Mouse (Mus musculus) heart, embryonic 11.5 days (tissue): ENCODE results near the gene 1110017D15Rik. TPM values are rescaled to one million over a fixed set of nuclear protein-coding genes. Genes with fewer than 3 reads are reported as not detected.

Experiments used
- ATAC-seq: fragments of 200-750 bp; cut with Nextera tagmentation; replicated peaks from 2 replicates; pipeline ENCODE4 v1.8.0; 2017; ENCODE audit warnings: moderate library complexity; ENCODE audit not compliant: insufficient number of reproducible peaks, low FRiP score, low TSS enrichment
- H3K27ac ChIP-seq: fragments of 300-500 bp; sonication (generic); 2 replicates; pipeline ENCODE4 v1.5.1; 2014; ENCODE audit warnings: mild to moderate bottlenecking, low read depth, low read length
- H3K27me3 ChIP-seq: fragments of 300-500 bp; sonication (generic); 2 replicates; pipeline ENCODE4 v1.6.1; 2014; ENCODE audit warnings: mild to moderate bottlenecking, low read length, mixed read lengths; ENCODE audit not compliant: control insufficient read depth, insufficient read depth
- H3K36me3 ChIP-seq: fragments of 300-500 bp; sonication (generic); 2 replicates; pipeline ENCODE4 v1.6.1; 2014; ENCODE audit warnings: mild to moderate bottlenecking, low read length, moderate library complexity, mixed read lengths; ENCODE audit not compliant: control insufficient read depth, insufficient read depth
- H3K4me1 ChIP-seq: fragments of 300-500 bp; sonication (generic); 2 replicates; pipeline ENCODE4 v1.6.1; 2014; ENCODE audit warnings: low read length; ENCODE audit not compliant: control insufficient read depth, insufficient read depth
- H3K4me2 ChIP-seq: fragments of 300-500 bp; sonication (generic); 2 replicates; pipeline ENCODE4 v1.6.1; 2014; ENCODE audit warnings: mild to moderate bottlenecking, moderate library complexity
- H3K4me3 ChIP-seq: fragments of 300-500 bp; sonication (generic); 2 replicates; pipeline ENCODE4 v1.5.1; 2014; ENCODE audit warnings: low read depth, low read length
- H3K9ac ChIP-seq: fragments of 300-500 bp; sonication (generic); 2 replicates; pipeline ENCODE4 v1.6.1; 2014; ENCODE audit warnings: mild to moderate bottlenecking, low read depth, low read length, moderate library complexity
- H3K9me3 ChIP-seq: fragments of 300-500 bp; sonication (generic); replicated peaks from 2 replicates; pipeline ENCODE4 v1.6.1; 2016; ENCODE audit warnings: low read length; ENCODE audit not compliant: control insufficient read depth
- WGBS: fragments of 180-500 bp; shearing (Covaris S2); extraction: QIAGEN DNeasy Blood & Tissue Kit; methylation state at CpG from one replicate; pipeline ENCODE4 v1.1.7; 2014; ENCODE audit not compliant: insufficient replicate concordance; 5-methylcytosine and 5-hydroxymethylcytosine counted together
- polyA plus RNA-seq: library from polyadenylated mRNA; unstranded; fragments of >200 nt; fragmentation: Nextera tagmentation; extraction: Ambion mirVana; gene quantifications from 2 replicates; pipeline ENCODE4 v1.2.1, GENCODE M21; 2014

1110017D15Rik gene
- polyA plus RNA-seq, 1 experiment from 2014 or later = not detected

- Histone ChIP-seq H3K4me1 (0 out of 2 replicates have a peak, but pooled peaks cover 5% of the 10 kb centered on the region), H3K4me3 (no peak overlapping the region), H3K27me3 (peaks cover 15% of the 10 kb centered on the region), H3K9me3 (no peaks in the 10 kb centered on the region), H3K27ac (no peak overlapping the region), H3K36me3 (no peaks in the 10 kb centered on the region), H3K4me2 (no peak overlapping the region), H3K9ac (no peak overlapping the region)
- ATAC-seq = no peak
- WGBS = 54% methylated on average over 7 of the region's 7 CpGs
Measured at GRCm38 (mm10) chr4:41523839-41524238, 6.7 kb upstream of the 1110017D15Rik start.

GRCm38 (mm10) chr4:41522788-41523187, 5.7 kb upstream of the 1110017D15Rik start:
- Histone ChIP-seq H3K9ac (no peak overlapping the region), H3K4me2 (no peak overlapping the region), H3K27ac (no peak overlapping the region), H3K27me3 (peaks cover 12% of the 10 kb centered on the region), H3K36me3 (no peaks in the 10 kb centered on the region), H3K9me3 (no peaks in the 10 kb centered on the region), H3K4me1 (no peaks in the 10 kb centered on the region), H3K4me3 (no peak overlapping the region)
- WGBS = 37% methylated on average over 5 of the region's 5 CpGs
- no peak for ATAC-seq

- 88% methylated on average over 6 of the region's 6 CpGs for WGBS
- Histone ChIP-seq H3K4me2 (no peak overlapping the region), H3K36me3 (no peaks in the 10 kb centered on the region), H3K9me3 (no peaks in the 10 kb centered on the region), H3K27me3 (peaks cover 12% of the 10 kb centered on the region), H3K4me3 (no peak overlapping the region), H3K27ac (no peak overlapping the region), H3K4me1 (no peaks in the 10 kb centered on the region), H3K9ac (no peak overlapping the region)
- no peak for ATAC-seq
Measured at GRCm38 (mm10) chr4:41522136-41522535, 5.0 kb upstream of the 1110017D15Rik start.

GRCm38 (mm10) chr4:41520641-41521040, 3.5 kb upstream of the 1110017D15Rik start:
- no peak for ATAC-seq
- Histone ChIP-seq H3K27me3 (peaks cover 8% of the 10 kb centered on the region), H3K9me3 (no peaks in the 10 kb centered on the region), H3K4me2 (no peak overlapping the region), H3K36me3 (no peaks in the 10 kb centered on the region), H3K27ac (no peak overlapping the region), H3K4me3 (no peak overlapping the region), H3K9ac (no peak overlapping the region), H3K4me1 (no peaks in the 10 kb centered on the region)
- WGBS = 31% methylated on average over 14 of the region's 14 CpGs

- Histone ChIP-seq H3K9ac (no peak overlapping the region), H3K4me1 (no peaks in the 10 kb centered on the region), H3K27me3 (peaks cover 8% of the 10 kb centered on the region), H3K9me3 (no peaks in the 10 kb centered on the region), H3K36me3 (no peaks in the 10 kb centered on the region), H3K4me2 (no peak overlapping the region), H3K4me3 (no peak overlapping the region), H3K27ac (no peak overlapping the region)
- WGBS = 86% methylated on average over 5 of the region's 5 CpGs
- ATAC-seq = no peak
Measured at GRCm38 (mm10) chr4:41519195-41519594, 2.1 kb upstream of the 1110017D15Rik start.

- no peaks in the 10 kb centered on the region for H3K36me3 ChIP-seq
- no peaks in the 10 kb centered on the region for H3K4me1 ChIP-seq
- no peaks in the 10 kb centered on the region for H3K9me3 ChIP-seq
- peaks cover 13% of the 10 kb centered on the region for H3K27me3 ChIP-seq
- ATAC-seq = no peak
- 77% methylated on average over 7 of the region's 7 CpGs for WGBS
- H3K27ac ChIP-seq = no peak overlapping the region
- no peak overlapping the region for H3K4me3 ChIP-seq
- H3K4me2 ChIP-seq = no peak overlapping the region
- H3K9ac ChIP-seq = no peak overlapping the region
Measured at GRCm38 (mm10) chr4:41518349-41518748, 1.2 kb upstream of the 1110017D15Rik start.

GRCm38 (mm10) chr4:41513714-41514113, 3.4 kb downstream of the 1110017D15Rik start:
- no peaks in the 10 kb centered on the region for H3K4me1 ChIP-seq
- ATAC-seq = no peak
- WGBS = 26% methylated on average over 8 of the region's 8 CpGs
- no peaks in the 10 kb centered on the region for H3K36me3 ChIP-seq
- no peak overlapping the region for H3K27ac ChIP-seq
- no peaks in the 10 kb centered on the region for H3K9me3 ChIP-seq
- H3K4me3 ChIP-seq = no peak overlapping the region
- H3K4me2 ChIP-seq = no peak overlapping the region
- H3K9ac ChIP-seq = no peak overlapping the region
- peaks cover 21% of the 10 kb centered on the region for H3K27me3 ChIP-seq

- 53% methylated on average over 4 of the region's 4 CpGs for WGBS
- Histone ChIP-seq H3K27ac (no peak overlapping the region), H3K27me3 (peaks cover 25% of the 10 kb centered on the region), H3K9ac (no peak overlapping the region), H3K4me2 (no peak overlapping the region), H3K9me3 (no peaks in the 10 kb centered on the region), H3K4me1 (no peaks in the 10 kb centered on the region), H3K36me3 (no peaks in the 10 kb centered on the region), H3K4me3 (no peak overlapping the region)
- ATAC-seq = no peak
Measured at GRCm38 (mm10) chr4:41513309-41513708, 3.8 kb downstream of the 1110017D15Rik start.

- Histone ChIP-seq H3K4me2 (peak overlapping the region; percentile 94; the same call in 1 of the 2 replicates), H3K36me3 (no peaks in the 10 kb centered on the region), H3K9ac (no peak overlapping the region), H3K9me3 (no peaks in the 10 kb centered on the region), H3K27ac (no peak overlapping the region), H3K4me1 (no peaks in the 10 kb centered on the region), H3K27me3 (peaks cover 23% of the 10 kb centered on the region), H3K4me3 (no peak overlapping the region)
- no peak for ATAC-seq
- 32% methylated on average over 7 of the region's 7 CpGs for WGBS
Measured at GRCm38 (mm10) chr4:41507998-41508397, 9.1 kb downstream of the 1110017D15Rik start.
